Mouse (Mus musculus) urinary bladder, postnatal 10 days (tissue): Measurements from ENCODE around the gene Il12rb1.

Experiments
- DNase-seq: peaks from one replicate; pipeline ENCODE4 v3.0.0; 2022; ENCODE audit warnings: low spot score

Gene Il12rb1

DNA sequence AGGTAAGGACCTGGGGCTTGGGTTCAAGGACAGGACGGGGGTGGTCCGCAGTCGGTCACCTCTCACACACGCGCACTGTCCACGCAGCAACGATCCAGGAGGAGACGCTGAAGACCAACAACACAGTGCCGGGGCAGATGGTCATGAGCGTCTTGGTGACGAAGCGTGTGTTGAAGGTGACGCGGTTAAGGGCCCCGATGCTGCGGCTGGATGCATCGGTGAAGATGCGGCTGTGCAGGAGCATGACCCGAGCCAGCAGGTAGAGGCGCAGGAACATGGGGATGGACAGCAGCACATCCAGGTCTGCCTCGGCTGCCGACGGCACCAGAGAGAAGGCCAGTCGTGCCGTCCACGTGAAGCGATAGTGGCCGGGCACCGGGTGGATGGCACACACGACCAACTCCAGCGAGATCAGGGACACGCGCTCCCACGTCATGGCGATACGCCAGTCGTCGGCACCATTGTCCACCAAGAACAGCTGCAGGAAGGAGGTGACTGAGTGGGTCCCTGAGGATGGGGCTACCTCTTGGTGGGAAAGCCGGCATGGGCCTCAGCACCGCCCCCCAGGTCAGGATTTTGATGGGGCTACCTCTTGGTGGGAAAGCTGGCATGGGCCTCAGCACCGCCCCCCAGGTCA is 44.5 kb downstream of the Il12rb1 start:
- DNase-seq, result no peak

DNA sequence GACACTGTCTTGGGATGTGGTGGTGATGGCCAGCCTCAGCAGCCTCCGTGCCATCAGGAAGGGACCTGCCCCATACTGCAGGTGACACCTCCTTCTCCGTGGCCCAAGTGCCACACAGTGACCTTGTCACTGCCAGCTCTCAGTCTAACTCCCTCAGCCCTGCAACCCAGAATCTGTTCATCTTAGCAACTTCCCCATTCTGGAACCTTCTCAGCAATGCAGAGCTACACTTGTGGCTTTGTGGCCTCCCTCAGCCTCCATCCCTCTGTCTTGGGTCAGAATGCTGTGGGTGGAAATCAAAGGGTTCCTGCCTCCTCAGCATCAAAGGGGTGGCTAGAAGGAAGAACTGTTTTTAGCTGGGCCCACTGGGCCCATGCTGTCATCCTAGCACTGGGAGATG is 45.6 kb downstream of the Il12rb1 start:
- DNase-seq, result no peak

DNA sequence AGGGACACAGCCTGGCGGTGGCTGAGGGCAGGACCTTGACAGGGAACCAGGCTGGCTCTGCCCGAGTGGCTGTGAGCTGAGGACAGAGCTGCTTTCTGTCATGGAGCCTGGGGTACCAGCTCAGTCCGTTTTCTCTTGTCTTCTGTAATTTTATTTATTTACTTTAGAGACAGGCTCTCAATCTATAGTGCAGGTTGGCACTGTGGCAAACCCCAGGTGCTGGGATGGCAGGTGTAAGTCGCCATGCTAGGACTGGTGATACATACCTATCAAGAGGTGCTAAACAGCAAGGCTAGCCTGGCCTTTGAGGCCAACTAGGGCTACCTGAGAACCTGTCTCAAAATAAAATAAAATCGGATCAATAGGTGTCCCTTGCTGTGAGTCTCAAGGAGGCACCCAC is 47.8 kb downstream of the Il12rb1 start:
- no peak for DNase-seq

DNA sequence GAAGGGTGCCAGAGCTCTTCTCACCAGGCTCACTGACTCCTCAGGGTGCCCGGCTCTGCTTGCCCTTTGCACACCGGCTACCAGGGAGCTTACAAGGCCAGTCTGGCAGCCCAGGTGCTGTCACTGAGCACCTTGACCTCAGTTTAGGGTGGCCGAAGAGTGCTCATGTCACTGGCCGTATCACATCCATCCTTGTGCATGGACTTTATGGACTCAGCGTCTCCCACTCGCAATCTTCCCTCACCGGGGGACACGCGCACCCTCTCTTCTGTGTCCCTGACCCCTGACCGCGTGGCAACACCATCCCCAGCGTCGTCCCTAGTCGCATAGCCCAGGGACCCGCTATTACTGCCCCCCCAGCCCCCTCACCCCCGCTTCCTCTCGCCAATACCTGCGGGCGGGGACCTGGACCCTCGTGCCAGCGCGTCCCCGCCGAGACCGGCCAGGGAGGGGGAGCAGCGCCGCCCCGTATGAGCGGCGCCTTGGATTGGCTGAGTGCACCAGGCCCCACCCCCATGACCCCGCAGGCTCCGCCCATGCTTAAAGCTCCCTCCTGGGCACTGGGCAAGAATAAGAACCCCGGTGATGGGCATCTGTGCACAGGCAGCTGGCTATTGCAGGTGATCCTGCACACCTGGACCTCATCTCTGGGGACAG is 48.4 kb downstream of the Il12rb1 start:
- no peak for DNase-seq

DNA sequence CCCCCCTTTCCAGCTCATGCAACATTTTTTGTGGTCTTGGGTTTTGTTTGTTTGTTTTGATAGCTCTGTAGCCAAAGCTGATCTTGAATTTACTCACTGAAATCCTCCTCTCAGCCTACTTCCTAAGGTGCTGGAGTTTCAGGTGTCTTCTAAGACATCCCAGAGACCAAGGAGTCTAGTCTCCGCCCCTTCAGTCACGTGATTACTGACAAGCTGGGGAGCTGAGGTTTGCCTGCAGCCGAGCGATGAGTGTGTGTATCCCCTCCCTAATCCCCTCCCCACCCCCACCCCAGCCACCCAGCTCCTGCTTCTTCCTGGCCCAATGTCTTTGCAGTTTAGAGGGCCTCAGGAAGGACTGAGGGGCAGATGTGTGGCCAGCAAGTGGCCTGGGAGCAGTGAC is 49.3 kb downstream of the Il12rb1 start:
- no peak for DNase-seq

DNA sequence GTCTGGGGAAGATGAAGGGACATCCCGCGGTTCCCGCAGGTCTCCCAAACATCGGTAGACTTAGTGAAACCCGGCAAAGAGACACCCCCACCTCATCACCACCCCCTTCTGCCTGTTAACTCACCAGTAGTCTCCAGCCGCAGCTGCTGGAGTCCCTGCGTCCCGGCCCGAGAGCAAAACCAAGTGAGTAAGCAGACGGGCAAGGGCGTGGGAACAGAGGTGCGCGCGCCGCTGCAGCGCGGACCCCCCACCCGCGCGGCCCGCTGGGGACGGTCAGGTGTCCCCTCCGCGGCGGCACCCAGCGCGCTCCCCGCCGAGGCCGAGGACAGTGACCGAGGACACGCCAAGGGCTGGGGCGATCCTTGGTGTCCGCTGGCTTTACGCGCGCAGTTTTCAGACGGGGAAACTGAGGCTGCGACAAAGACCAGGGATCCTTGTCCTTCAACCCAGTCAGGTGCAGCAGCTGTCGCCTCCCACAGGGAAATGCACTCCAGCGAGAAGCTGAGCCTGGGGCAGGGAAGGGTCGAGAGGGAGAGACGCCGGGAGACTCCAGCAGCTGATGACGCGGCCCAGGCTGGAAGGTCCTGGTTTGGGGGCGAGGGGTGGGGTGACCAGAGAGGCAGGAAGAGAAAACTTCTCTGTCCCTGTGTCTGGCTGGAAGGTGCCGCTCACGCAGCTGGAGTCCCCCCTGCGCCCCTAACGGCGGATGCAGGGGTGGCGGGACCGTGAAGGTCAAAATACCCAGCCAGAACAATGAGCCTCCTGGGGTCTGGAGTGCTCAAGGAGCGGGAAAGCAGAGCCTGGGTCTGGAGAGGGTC is 54.8 kb downstream of the Il12rb1 start, which contains the start of gene Kcnn1:
Gene Kcnn1, minus strand, starts transcription at position 435 of the 818 bp plus-strand sequence.
- no peak for DNase-seq

DNA sequence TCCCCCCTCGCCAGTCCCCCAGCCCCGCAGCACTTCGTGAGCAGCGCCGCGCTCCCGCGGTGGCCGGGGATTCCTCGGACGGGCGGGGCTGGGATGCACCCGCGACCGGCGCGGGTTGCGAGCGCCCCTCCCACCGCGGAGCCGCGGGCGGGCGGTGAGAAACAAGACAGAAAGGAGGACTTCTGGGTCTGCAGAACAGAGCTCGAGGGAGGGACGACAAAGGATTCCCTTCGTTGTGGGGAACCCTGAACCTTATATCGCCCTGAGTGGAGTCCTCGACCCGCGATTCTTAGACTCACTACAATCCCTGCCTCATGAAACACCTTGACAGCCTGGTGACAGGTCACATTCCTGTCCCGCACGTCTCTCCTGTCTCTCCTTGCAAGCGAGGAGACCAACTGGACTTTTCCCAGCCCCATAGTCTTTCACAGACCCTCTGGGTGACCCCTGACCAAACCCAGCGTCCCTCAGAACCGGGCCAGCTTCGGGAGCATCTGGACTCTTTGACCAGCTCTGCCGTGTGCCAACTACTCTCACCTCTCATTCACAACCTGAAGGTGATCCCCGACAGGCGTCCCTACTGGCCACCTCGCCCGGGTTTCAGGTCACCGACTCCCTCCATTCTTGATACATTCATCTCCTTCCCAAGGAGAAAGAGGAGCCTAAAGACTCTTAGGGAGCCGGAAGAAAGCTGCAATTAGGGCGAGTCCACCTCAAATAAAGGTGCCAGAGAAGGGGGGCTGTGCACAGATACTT is 55.9 kb downstream of the Il12rb1 start:
- DNase-seq, result no peak

DNA sequence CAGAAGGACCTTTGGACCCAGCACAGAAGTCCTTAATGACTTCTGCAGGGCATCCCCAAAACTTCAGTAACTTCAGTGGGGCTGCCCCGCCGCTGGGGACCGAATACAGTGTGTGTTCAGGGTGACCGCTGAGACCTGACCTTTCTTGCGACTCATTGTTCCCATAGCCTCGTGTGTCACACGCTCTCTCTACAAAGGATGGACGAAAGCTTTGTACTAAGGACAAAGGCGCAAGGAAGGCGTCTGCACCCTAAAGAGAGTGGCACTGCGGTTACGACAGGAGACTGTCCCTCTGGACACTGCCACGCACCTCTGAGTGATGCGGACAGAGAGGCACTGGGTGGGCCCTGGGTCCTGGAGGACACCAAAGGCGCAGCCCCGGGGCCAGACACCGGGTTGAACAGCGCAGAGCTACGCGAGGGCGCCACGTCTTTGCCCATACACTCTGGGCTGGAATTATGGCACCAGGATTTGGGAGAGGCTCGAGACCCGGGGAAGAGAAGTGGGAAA is 56.5 kb downstream of the Il12rb1 start:
- no peak for DNase-seq

DNA sequence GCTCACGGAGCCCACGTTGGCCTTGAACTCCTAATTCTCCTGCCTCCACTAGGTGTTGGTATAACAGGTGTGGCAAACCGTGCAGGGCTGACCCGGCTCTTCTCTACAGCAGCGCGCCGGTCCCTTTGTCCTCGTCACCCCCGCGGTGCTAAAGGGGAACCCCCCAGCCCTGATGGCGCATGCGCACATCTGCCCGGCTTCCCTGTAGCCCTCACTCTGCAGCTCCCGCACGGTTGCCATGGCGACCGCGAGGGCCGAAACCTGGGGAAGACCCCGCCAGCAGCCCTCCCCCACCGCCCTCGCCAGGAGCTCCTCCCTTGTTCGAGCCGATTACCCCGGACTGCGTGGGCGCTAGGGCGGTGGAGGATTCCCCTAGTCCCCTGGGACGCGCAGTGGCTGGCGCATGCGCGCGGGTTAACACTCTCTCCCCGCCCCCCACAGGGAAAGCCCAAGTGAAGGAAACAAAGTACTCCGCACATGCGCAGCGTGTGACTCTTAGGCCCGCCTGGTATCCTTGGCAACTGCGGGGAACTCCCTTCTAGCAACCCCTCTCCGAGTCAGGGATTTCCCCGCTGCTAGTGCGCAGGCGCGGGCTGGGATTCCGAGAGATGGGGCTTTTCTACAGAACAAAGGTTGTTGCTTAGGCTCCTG is 57.2 kb downstream of the Il12rb1 start:
- DNase-seq, result peak; percentile 95

DNA sequence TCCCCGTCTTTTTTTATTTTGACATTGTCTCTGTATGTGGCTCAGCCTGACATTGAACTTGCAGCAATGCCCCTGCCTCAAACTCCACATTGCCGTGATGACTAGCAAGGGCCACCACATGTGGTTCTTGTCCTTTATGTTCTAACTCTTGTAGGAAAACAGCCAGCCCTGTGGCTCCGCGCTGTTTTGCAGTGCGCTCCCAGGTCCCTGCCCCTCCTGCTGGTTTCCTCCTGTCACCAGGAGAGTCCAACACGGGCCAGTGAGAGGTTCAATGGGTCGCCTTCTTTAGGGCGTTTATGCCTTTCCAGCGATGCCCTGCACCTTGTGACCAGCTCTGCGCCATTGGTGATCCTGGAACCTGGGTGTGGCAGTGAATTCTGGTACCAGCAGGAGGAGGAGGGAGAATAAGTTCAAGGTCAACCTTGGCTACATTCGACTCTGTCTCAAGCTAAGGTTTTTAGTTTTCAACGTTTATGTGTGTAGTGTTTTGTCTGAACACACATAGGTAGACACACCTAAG is 57.8 kb downstream of the Il12rb1 start:
- DNase-seq, result no peak

DNA sequence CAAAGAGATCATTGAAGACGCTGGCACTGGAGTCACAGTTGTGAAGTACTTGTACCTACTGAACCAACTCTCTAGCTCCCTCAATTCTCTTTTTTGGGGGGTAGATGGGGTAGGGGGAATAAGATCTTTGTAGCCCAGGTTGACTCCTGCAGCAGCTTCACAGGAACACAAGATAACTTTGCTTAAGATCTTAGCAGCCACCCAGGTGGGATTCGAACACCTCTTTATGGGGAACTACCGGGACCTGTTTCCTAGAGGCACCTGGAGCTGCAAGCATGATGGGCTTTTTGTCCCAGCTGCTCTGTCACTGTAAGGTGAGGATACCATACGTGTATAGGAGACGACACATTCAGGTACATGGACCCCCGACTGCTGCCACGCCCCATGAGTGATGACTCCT is 58.3 kb downstream of the Il12rb1 start:
- DNase-seq, result no peak

DNA sequence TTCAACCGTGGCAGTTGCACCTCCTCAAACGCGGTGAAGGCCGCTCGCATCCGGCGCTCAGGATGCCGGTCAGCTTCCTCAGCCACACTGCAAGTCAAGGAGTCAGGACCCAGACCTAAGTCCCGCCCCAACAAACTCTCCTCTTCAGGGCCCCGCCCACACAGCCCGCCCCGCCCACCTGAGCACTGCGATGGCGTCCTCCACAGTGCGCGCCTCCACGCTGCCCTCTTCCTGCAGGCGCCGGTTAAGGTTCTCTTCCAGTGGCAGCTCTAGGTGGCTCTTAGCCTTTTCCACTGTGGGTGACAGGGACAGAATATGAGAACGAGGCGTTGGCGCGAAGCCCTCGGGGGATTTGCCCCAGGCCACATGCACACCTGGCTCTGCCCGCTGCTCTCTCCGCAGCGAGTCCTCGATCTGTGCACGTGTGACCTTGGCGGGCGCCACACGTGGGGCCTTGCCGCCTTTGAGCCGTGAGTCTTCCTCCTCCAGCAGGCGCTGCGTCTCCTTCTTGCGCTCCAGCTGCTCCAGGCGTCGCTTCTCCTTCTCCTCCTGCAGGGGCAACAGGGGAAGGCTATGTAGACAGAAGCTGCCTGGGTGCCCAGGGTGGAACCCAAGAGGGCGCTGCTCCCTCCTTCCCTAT is 60.4 kb downstream of the Il12rb1 start:
- DNase-seq, result no peak

DNA sequence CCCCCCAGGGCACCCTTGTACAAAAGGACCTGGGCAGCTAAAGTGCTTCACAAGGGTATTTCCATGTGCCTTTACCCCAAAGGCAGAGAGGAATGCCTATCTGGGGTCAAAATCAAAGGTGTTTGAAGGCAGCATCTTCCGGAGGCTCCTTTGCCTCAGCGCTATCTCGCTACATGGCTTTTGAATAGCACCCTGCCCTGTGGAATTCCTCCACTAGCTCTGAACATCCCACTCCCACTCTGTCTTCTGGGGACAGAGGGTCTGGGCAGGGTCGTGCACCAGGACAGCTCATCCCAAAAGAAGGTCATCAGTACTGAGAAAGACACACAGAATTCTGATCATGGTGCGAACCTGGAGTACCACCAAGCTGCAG is 60.9 kb downstream of the Il12rb1 start:
- DNase-seq, result no peak

DNA sequence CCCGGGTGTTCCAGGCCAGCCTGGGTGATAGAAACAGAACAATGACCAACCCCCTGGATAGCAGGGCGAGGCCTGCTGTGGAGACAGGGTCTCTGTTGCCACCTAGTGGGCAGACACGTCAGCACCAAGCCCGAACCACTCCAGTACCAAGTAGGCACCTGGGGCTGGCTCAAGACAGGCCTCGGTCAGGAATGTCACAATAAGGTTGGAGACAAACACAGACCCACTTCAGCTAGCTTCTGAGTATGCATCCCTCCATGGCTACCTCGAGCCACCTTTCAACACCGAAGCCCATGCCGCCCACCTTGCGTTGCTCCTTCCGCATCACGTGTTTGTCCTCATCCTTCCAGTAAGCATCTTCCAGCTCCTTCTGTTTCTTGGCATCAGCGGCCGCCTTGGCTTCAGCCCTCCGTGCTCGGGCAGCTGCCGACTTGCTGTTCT is 61.4 kb downstream of the Il12rb1 start:
- DNase-seq, result no peak
